Comparison of ENCODE assay signal across 8 mouse cellular contexts in the genomic region with DNA sequence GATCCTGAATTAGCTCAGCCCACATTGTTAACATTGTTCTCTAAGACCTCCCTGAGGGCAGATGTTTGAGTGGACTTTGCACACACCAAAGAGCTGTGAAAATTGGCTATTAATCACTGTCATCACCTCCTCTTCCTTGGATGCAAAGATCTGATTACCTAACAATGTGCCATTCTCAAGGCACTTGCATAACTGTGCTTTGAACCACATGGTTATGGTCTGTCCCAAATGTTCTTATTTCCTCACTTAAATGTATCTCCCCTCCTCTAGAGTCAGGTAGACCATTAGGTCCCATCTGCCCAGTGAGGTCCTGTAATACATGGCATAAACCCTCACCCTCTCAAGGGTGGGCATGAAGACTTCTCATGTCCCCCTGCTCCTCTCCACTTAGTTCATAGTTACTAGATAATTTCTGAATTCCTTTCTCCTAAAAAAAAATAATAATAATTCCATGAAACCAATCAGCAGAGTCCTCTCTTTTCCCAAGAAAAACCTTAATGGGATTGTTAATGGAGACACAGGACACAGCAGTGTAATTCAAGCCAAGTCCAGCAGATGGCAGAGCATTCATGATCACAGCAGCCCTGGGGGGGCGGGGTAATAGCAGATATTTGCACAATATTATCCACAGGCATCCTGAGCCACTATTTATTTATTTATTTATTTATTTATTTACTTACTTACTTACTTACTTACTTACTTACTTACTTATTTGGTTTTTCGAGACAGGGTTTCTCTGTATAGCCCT. TPM values are rescaled to one million over a fixed set of nuclear protein-coding genes. Genes with fewer than 3 reads are reported as not detected.
DNase-seq lines count a peak whose midpoint lies in the region; ATAC-seq and TF ChIP-seq lines count a peak whose summit lies in the region.

No protein-coding gene starts in this region.

- peak; percentile 80 for ATAC-seq in erythroblast, adult 5-6 weeks (replicated peaks; ENCODE audit: low FRiP score, poor library complexity, severe bottlenecking)
- ATAC-seq in intestine, embryonic 15.5 days: peak; percentile 55
- ATAC-seq in neutrophil, adult 5-6 weeks (ENCODE audit: extremely low read depth, insufficient number of reproducible peaks, low FRiP score, poor library complexity, severe bottlenecking): 0 out of 2 replicates have a peak, but pooled peaks have one; percentile 46

- TF ChIP-seq POLR2A in testis, adult 2 months (IDR thresholded peaks at IDR 0.05; ENCODE audit: control insufficient read depth, low read depth, low read length): no peak

- intact Hi-C loops in left cerebral cortex, postnatal 14 days (cut with DNase I): no loop called here

- 53% methylated on average over 2 of the region's 2 CpGs for WGBS in intestine, embryonic 15.5 days

- no peaks in the 10 kb centered on the region for H3K9me3 ChIP-seq in intestine, embryonic 15.5 days

- TF ChIP-seq CTCF in testis, adult 2 months (IDR thresholded peaks at IDR 0.05; ENCODE audit: control insufficient read depth, insufficient read depth, insufficient replicate concordance, low read depth, low read length): peak; percentile 49; the same call in 1 of the 2 replicates

- H3K9ac ChIP-seq in intestine, embryonic 15.5 days: no peak overlapping the region

- DNase-seq in testis, postnatal 14 days (ENCODE audit: low spot score): no peak
- peak; percentile 28 to 45 for DNase-seq in adrenal gland, postnatal 4 days (ENCODE audit: low spot score in 2 of 2)
- DNase-seq in left cerebral cortex, postnatal 14 days (ENCODE audit: low spot score in 2 of 2): peak; percentile 75 to 76
- DNase-seq in thymus, postnatal 36 days: peak; percentile 29 to 38

- H3K27ac ChIP-seq in testis, adult 2 months (ENCODE audit: control insufficient read depth, insufficient read depth, low read depth, low read length): no peak overlapping the region
- H3K27ac ChIP-seq in intestine, embryonic 15.5 days: no peak overlapping the region

- H3K4me3 ChIP-seq in testis, adult 2 months (ENCODE audit: control insufficient read depth, low read depth, low read length): no peak overlapping the region
- H3K4me3 ChIP-seq in intestine, embryonic 15.5 days (replicated peaks): no peak overlapping the region

- H3K4me1 ChIP-seq in testis, adult 2 months (ENCODE audit: control insufficient read depth, insufficient read depth, low read length): peaks cover 10% of the 10 kb centered on the region
- H3K4me1 ChIP-seq in intestine, embryonic 15.5 days (replicated peaks): no peaks in the 10 kb centered on the region

- H3K4me2 ChIP-seq in intestine, embryonic 15.5 days (replicated peaks): no peak overlapping the region

- H3K27me3 ChIP-seq in testis, adult 2 months (ENCODE audit: control insufficient read depth, insufficient read depth, low read length): no peaks in the 10 kb centered on the region
- no peaks in the 10 kb centered on the region for H3K27me3 ChIP-seq in intestine, embryonic 15.5 days (replicated peaks)

- H3K36me3 ChIP-seq in testis, adult 2 months (ENCODE audit: control insufficient read depth, insufficient read depth, low read length): no peaks in the 10 kb centered on the region
- H3K36me3 ChIP-seq in intestine, embryonic 15.5 days: no peaks in the 10 kb centered on the region

RNA-seq across cellular contexts. Expression of gene Zfyve9, which starts 17.7 kb away (rescaled TPM):
- polyA plus RNA-seq in testis, adult 2 months (2012; rRNA removed): 1.8 and 1.9 TPM in 2 replicates
- total RNA-seq in adrenal gland, postnatal 4 days (2021): 10 to 100 TPM; 27.1 to 27.8 TPM
- total RNA-seq in erythroblast, adult 5-6 weeks (2015; ENCODE audit: low replicate concordance): 1.3 TPM in 1 of 2 replicates, not detected in the other
- 1.7 and 1.8 TPM in 2 replicates for total RNA-seq in erythroblast, adult 5-6 weeks (2017; ENCODE audit: low replicate concordance)
- polyA plus RNA-seq in intestine, embryonic 15.5 days (2015; fragmentation: Nextera tagmentation; extraction: Ambion mirVana): 4.4 and 5.2 TPM in 2 replicates
- total RNA-seq in left cerebral cortex, postnatal 14 days (2021): 10 to 100 TPM; 52.2 to 55.6 TPM
- total RNA-seq in neutrophil, adult 5-6 weeks (2017): 2.8 and 3.4 TPM in 2 replicates

RNA-seq across cellular contexts. Expression of gene Btf3l4, which starts 35.2 kb away (rescaled TPM):
- polyA plus RNA-seq in testis, adult 2 months (2012; rRNA removed): 43.0 and 51.6 TPM in 2 replicates
- total RNA-seq in adrenal gland, postnatal 4 days (2021): 100 to 1,000 TPM; 144 to 146 TPM
- 17.1 and 21.7 TPM in 2 replicates for total RNA-seq in erythroblast, adult 5-6 weeks (2015; ENCODE audit: low replicate concordance)
- 12.0 and 18.3 TPM in 2 replicates for total RNA-seq in erythroblast, adult 5-6 weeks (2017; ENCODE audit: low replicate concordance)
- 136 TPM in 2 replicates for polyA plus RNA-seq in intestine, embryonic 15.5 days (2015; fragmentation: Nextera tagmentation; extraction: Ambion mirVana)
- 10 to 100 TPM; 92.3 to 98.6 TPM for total RNA-seq in left cerebral cortex, postnatal 14 days (2021)
- total RNA-seq in neutrophil, adult 5-6 weeks (2017): 33.4 and 40.9 TPM in 2 replicates

RNA-seq across cellular contexts. Expression of gene Txndc12, which starts 36.1 kb away (rescaled TPM):
- polyA plus RNA-seq in testis, adult 2 months (2012; rRNA removed): 21.6 and 24.0 TPM in 2 replicates
- 10 to 100 TPM; 81.4 to 82.4 TPM for total RNA-seq in adrenal gland, postnatal 4 days (2021)
- 11.5 and 11.9 TPM in 2 replicates for total RNA-seq in erythroblast, adult 5-6 weeks (2015; ENCODE audit: low replicate concordance)
- 9.5 and 14.5 TPM in 2 replicates for total RNA-seq in erythroblast, adult 5-6 weeks (2017; ENCODE audit: low replicate concordance)
- 88.7 and 102 TPM in 2 replicates for polyA plus RNA-seq in intestine, embryonic 15.5 days (2015; fragmentation: Nextera tagmentation; extraction: Ambion mirVana)
- total RNA-seq in left cerebral cortex, postnatal 14 days (2021): 10 to 100 TPM; 40.4 to 45.2 TPM
- 37.0 and 40.7 TPM in 2 replicates for total RNA-seq in neutrophil, adult 5-6 weeks (2017)

RNA-seq across cellular contexts. Expression of gene Kti12, which starts 49.3 kb away (rescaled TPM):
- 17.7 and 19.7 TPM in 2 replicates for polyA plus RNA-seq in testis, adult 2 months (2012; rRNA removed)
- total RNA-seq in adrenal gland, postnatal 4 days (2021): 10 to 100 TPM; 26.3 to 26.9 TPM
- 2.1 and 12.7 TPM in 2 replicates for total RNA-seq in erythroblast, adult 5-6 weeks (2015; ENCODE audit: low replicate concordance)
- 2.6 and 2.8 TPM in 2 replicates for total RNA-seq in erythroblast, adult 5-6 weeks (2017; ENCODE audit: low replicate concordance)
- 57.6 and 57.8 TPM in 2 replicates for polyA plus RNA-seq in intestine, embryonic 15.5 days (2015; fragmentation: Nextera tagmentation; extraction: Ambion mirVana)
- 10 to 100 TPM; 15.5 to 16.6 TPM for total RNA-seq in left cerebral cortex, postnatal 14 days (2021)
- total RNA-seq in neutrophil, adult 5-6 weeks (2017): 12.7 and 16.0 TPM in 2 replicates

RNA-seq across cellular contexts. Expression of gene A730015C16Rik, which starts 50.2 kb away (rescaled TPM):
- 0.30 and 0.32 TPM in 2 replicates for polyA plus RNA-seq in testis, adult 2 months (2012; rRNA removed)
- under 1 TPM; 0.25 to 0.34 TPM for total RNA-seq in adrenal gland, postnatal 4 days (2021)
- not detected in 2 replicates for total RNA-seq in erythroblast, adult 5-6 weeks (2015; ENCODE audit: low replicate concordance)
- not detected in 2 replicates for total RNA-seq in erythroblast, adult 5-6 weeks (2017; ENCODE audit: low replicate concordance)
- polyA plus RNA-seq in intestine, embryonic 15.5 days (2015; fragmentation: Nextera tagmentation; extraction: Ambion mirVana): 0.49 and 0.69 TPM in 2 replicates
- total RNA-seq in left cerebral cortex, postnatal 14 days (2021): under 1 TPM; 0.27 to 0.40 TPM
- 0.37 and 0.70 TPM in 2 replicates for total RNA-seq in neutrophil, adult 5-6 weeks (2017)
